10 mouse cellular contexts compared by ENCODE assay signal in genomic region chr4:104008406-104008805, GRCm38 (mm10).
DNase-seq lines count a peak whose midpoint lies in the region; ATAC-seq lines count a peak whose summit lies in the region.
"Had no signal": no experiment of that assay in that cellular context is flagged by ENCODE, and none has a peak within 500 bp of the region (broad histone marks: within the 10 kb centered on the region; RNA-seq: fewer than 3 reads in every experiment).

No protein-coding gene starts in this region.

- peak; percentile 17; the same call in 1 of the 2 replicates for ATAC-seq in neural tube, embryonic 14.5 days (ENCODE audit: low read depth)

- H3K4me1 ChIP-seq in neural tube, embryonic 14.5 days (ENCODE audit: control insufficient read depth, insufficient read depth, low read length), result peaks cover 3% of the 10 kb centered on the region; the same call in 1 of the 2 replicates
- H3K4me1 ChIP-seq: embryonic facial prominence, embryonic 10.5 days; lung, embryonic 15.5 days had no signal

- DNase-seq in adrenal gland, adult 8-10 months, result peak; percentile 1
- no peak for DNase-seq in adrenal gland, adult 2 months
- DNase-seq in neural tube, embryonic 10.5 days (ENCODE audit: extremely low spot score, low spot score), result no peak
- peak; percentile 92 to 95 for DNase-seq in cerebellum, postnatal 14 days
- DNase-seq in kidney, postnatal 4 days, result peak; percentile 16 to 40
- DNase-seq in lung, postnatal 4 days, result no peak
- no peak for DNase-seq in testis, postnatal 14 days (ENCODE audit: low spot score)

- H3K9me3 ChIP-seq in neural tube, embryonic 14.5 days (ENCODE audit: control insufficient read depth, low read length), result no peaks in the 10 kb centered on the region
- H3K9me3 ChIP-seq: embryonic facial prominence, embryonic 10.5 days; lung, embryonic 15.5 days had no signal

- no peak overlapping the region for H3K27ac ChIP-seq in neural tube, embryonic 14.5 days (ENCODE audit: low read depth, low read length)
- H3K27ac ChIP-seq: embryonic facial prominence, embryonic 10.5 days; lung, embryonic 15.5 days had no signal

- H3K4me2 ChIP-seq in neural tube, embryonic 14.5 days (ENCODE audit: low read depth, low read length), result no peak overlapping the region
- H3K4me2 ChIP-seq: lung, embryonic 15.5 days had no signal

- 45% methylated on average over 5 of the region's 5 CpGs for WGBS in neural tube, embryonic 14.5 days

- H3K27me3 ChIP-seq in neural tube, embryonic 14.5 days (ENCODE audit: control insufficient read depth, insufficient read depth, low read length), result no peaks in the 10 kb centered on the region
- H3K27me3 ChIP-seq: lung, embryonic 15.5 days had no signal

- no peaks in the 10 kb centered on the region for H3K36me3 ChIP-seq in neural tube, embryonic 14.5 days (ENCODE audit: control insufficient read depth, insufficient read depth, low read length)
- H3K36me3 ChIP-seq: embryonic facial prominence, embryonic 10.5 days; lung, embryonic 15.5 days had no signal

- H3K4me3 ChIP-seq in neural tube, embryonic 14.5 days (ENCODE audit: low read depth, low read length), result no peak overlapping the region
- H3K4me3 ChIP-seq: embryonic facial prominence, embryonic 10.5 days; lung, embryonic 15.5 days had no signal

- no peak overlapping the region for H3K9ac ChIP-seq in neural tube, embryonic 14.5 days (replicated peaks; ENCODE audit: low read depth, low read length)
- H3K9ac ChIP-seq: lung, embryonic 15.5 days had no signal

Comparison
In these comparisons a context has a peak if more than half of its experiments do, and no peak if none do; other contexts are left out.
1. DNase-seq: peak in adrenal gland, adult 8-10 months (single experiment), cerebellum, postnatal 14 days (2 of 2) and kidney, postnatal 4 days (2 of 2); none in adrenal gland, adult 2 months (single experiment), neural tube, embryonic 10.5 days (single experiment), lung, postnatal 4 days (0 of 2) and testis, postnatal 14 days (single experiment).